Mouse (Mus musculus): Measurements from ENCODE around the gene Dnaja1.

DNA sequence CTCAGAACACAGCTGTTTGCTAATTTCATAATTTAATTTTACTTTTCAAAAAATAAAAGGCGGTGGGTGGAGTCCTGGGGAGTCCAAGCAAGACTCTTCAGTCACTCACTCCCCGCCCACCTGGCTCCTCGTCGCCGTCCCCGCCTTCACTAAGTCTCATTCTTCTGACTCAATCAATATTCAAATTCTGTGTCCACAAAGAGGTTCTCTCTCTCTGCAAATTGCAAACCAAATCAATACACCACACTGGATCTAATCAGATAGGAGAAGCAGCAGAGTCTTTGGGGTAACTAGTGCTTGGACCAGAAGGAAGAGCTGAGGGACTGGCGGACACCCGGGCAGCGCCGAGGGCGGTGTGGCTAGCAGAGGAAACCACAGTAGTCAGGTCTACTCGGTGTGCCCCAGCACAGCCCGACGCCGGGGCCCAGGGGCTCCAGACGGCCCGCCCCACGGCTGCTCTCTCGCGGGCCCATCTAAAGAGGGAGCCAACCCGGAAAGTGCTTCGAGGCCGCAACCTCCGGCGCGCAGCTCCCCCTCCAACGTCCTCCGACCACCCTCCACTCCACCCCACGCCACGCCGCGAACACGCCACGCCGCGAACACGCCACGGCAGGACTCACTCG lies 35.3 kb downstream of the Dnaja1 start:
- TF ChIP-seq CTCF (conservative IDR thresholded peaks at IDR 0.05; ENCODE audit: low read length) (no peak), POU5F1 (IDR thresholded peaks at IDR 0.05; ENCODE audit: borderline replicate concordance, low read length) (no peak)

Measured in E14TG2a.4 (cell line).